Mouse (Mus musculus): ENCODE results near the gene Glt8d1. TPM values are rescaled to one million over a fixed set of nuclear protein-coding genes. Genes with fewer than 3 reads are reported as not detected.

Gene Glt8d1
- polyA plus RNA-seq, 1 experiment, result not detected

DNA sequence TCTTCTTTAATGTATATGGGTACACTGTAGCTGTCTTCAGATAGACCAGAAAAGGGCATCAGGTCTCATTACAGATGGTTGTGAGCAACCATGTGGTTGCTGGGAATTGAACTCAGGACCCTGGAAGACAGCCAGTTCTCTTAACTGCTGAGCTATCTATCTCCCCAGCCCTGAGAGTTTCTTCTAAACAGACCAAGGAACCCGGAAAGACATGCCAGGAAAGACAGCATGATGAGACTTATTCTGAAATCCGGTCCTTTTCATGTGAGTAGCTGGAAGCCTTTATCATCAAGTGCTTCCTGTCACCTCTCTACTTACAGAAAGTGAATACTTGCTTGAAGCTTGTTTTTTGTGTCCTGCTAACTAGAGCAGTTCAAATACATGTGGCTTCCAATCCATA lies 3.3 kb downstream of the Glt8d1 start:
- TF ChIP-seq CTCF (IDR thresholded peaks at IDR 0.05; ENCODE audit: insufficient read depth, low read depth, low read length), result no peak
- TF ChIP-seq POLR2A (IDR thresholded peaks at IDR 0.05; ENCODE audit: insufficient read depth, low read depth, low read length), result no peak
- 83% methylated on average over 2 of the region's 2 CpGs for WGBS
- Histone ChIP-seq H3K4me1 (ENCODE audit: control insufficient read depth, insufficient read depth, low read length) (peaks cover 8% of the 10 kb centered on the region), H3K27ac (ENCODE audit: insufficient read depth, low read depth, low read length) (no peak overlapping the region), H3K4me3 (ENCODE audit: insufficient read depth, low read depth, low read length) (no peak overlapping the region)

DNA sequence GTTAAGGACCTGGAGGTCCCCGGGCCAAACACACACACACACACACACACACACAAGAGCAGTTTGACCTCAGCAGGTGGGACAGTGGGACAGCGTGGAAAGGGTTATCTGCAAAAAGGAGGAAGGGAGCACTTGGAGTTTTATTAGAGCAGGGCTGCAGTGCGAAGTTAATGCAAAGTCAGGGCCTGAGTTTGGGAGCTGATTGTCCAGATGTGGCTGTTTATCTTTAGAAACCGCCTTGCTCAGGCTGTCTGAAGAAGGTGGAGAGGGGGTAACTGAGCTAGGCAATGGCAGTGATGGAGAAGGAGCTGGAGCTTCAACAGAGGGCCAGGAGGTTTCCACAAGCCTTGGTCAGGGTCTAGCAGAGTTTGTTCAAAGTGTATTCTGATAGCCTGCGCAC lies 5.6 kb downstream of the Glt8d1 start:
- no peak for TF ChIP-seq POLR2A (IDR thresholded peaks at IDR 0.05; ENCODE audit: insufficient read depth, low read depth, low read length)
- no peak for TF ChIP-seq CTCF (IDR thresholded peaks at IDR 0.05; ENCODE audit: insufficient read depth, low read depth, low read length)
- Histone ChIP-seq H3K4me3 (ENCODE audit: insufficient read depth, low read depth, low read length) (no peak overlapping the region), H3K27ac (ENCODE audit: insufficient read depth, low read depth, low read length) (no peak overlapping the region), H3K4me1 (ENCODE audit: control insufficient read depth, insufficient read depth, low read length) (peaks cover 8% of the 10 kb centered on the region)
- WGBS, result 85% methylated on average over 5 of the region's 5 CpGs

DNA sequence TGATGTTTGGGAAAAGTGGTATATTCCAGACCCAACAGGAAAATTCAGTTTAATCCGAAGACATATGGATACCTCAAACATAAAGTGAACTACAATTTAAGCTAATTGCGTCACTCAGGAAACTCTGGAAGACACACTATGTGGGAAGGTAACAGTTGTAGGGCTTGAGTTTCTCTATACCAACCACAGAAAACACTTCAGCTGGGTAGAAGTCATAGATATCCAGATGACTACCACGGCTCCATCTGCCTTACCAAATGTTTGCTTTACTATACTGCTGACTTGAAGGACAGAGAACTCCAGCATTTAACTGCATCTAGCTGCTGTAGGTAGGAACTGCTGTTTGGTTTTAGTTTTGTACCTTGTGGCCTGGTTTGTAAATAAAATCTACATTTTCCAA lies 10.4 kb downstream of the Glt8d1 start:
- TF ChIP-seq POLR2A (IDR thresholded peaks at IDR 0.05; ENCODE audit: insufficient read depth, low read depth, low read length) (no peak), CTCF (IDR thresholded peaks at IDR 0.05; ENCODE audit: insufficient read depth, low read depth, low read length) (no peak)
- no peaks in the 10 kb centered on the region for H3K4me1 ChIP-seq (ENCODE audit: control insufficient read depth, insufficient read depth, low read length)
- no peak overlapping the region for H3K4me3 ChIP-seq (ENCODE audit: insufficient read depth, low read depth, low read length)
- H3K27ac ChIP-seq (ENCODE audit: insufficient read depth, low read depth, low read length), result no peak overlapping the region
- 94% methylated on average over 3 of the region's 3 CpGs for WGBS

DNA sequence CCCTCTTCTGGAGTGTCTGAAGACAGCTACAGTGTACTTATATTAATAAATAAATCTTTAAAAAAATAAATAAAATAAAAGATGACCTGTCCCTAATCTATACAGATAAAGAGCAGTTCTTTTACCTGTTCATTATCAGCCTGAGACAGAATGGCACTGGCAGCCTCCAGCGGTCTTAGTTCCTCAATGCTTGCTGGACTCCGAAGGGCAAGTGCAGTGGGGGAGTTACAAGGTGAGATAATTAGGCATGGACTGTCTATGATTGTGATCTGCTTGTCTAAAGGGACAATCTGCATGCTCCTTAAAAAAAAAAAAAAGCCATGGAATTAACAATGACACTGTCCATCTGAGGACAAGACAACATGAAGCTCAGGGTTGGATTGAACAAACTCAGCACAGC lies 12.7 kb downstream of the Glt8d1 start:
- H3K27ac ChIP-seq (ENCODE audit: insufficient read depth, low read depth, low read length), result no peak overlapping the region
- WGBS, result 96% methylated on average over 2 of the region's 2 CpGs
- H3K4me3 ChIP-seq (ENCODE audit: insufficient read depth, low read depth, low read length), result no peak overlapping the region
- no peaks in the 10 kb centered on the region for H3K4me1 ChIP-seq (ENCODE audit: control insufficient read depth, insufficient read depth, low read length)
- no peak for TF ChIP-seq POLR2A (IDR thresholded peaks at IDR 0.05; ENCODE audit: insufficient read depth, low read depth, low read length)
- no peak for TF ChIP-seq CTCF (IDR thresholded peaks at IDR 0.05; ENCODE audit: insufficient read depth, low read depth, low read length)

DNA sequence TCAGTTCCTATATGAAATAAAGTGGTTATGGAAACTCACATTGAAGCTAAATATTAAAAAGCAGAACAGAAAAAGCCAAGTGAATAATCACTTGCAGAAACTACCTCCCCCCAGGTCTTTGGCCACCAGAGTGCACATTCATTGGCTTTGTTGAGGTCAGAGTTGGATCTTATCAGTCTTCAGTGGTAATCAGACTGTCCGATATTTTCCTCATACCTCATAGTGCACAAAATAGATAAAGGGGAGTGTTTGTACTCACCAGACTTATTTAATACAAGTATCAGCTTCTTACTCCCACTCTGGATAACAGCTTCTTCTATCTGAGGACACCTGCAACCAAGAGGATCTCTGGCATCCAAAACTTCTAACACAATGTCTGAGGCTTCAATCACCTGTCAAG lies 14.9 kb downstream of the Glt8d1 start:
- TF ChIP-seq POLR2A (IDR thresholded peaks at IDR 0.05; ENCODE audit: insufficient read depth, low read depth, low read length), result no peak
- no peak for TF ChIP-seq CTCF (IDR thresholded peaks at IDR 0.05; ENCODE audit: insufficient read depth, low read depth, low read length)
- H3K27ac ChIP-seq (ENCODE audit: insufficient read depth, low read depth, low read length), result no peak overlapping the region
- peaks cover 2% of the 10 kb centered on the region; the same call in 1 of the 2 replicates for H3K4me1 ChIP-seq (ENCODE audit: control insufficient read depth, insufficient read depth, low read length)
- 89% methylated on average over 1 of the region's 1 CpGs for WGBS
- H3K4me3 ChIP-seq (ENCODE audit: insufficient read depth, low read depth, low read length), result no peak overlapping the region

DNA sequence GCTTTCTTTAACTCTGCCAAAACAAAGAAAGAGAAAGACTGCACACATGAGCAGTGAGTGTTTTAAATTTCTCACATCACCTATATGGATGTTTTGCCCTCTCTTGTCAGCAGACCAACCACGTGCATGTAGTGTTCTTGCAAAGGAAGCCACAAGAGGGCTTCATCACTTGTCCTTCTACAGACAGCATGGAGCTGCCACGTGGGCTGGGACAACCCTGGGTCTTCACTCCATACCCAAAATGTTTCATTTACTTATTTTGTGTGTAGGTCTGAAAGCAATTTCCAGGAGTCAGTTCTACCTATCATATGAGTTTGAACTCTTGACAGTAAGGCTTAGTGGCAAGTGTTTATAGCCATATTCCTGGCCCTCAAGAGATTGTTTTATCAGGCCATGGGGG lies 16.7 kb downstream of the Glt8d1 start:
- H3K4me1 ChIP-seq (ENCODE audit: control insufficient read depth, insufficient read depth, low read length), result peaks cover 2% of the 10 kb centered on the region; the same call in 1 of the 2 replicates
- TF ChIP-seq POLR2A (IDR thresholded peaks at IDR 0.05; ENCODE audit: insufficient read depth, low read depth, low read length) (no peak), CTCF (IDR thresholded peaks at IDR 0.05; ENCODE audit: insufficient read depth, low read depth, low read length) (no peak)
- no peak overlapping the region for H3K27ac ChIP-seq (ENCODE audit: insufficient read depth, low read depth, low read length)
- H3K4me3 ChIP-seq (ENCODE audit: insufficient read depth, low read depth, low read length), result no peak overlapping the region
- WGBS, result 1% methylated on average over 2 of the region's 2 CpGs

DNA sequence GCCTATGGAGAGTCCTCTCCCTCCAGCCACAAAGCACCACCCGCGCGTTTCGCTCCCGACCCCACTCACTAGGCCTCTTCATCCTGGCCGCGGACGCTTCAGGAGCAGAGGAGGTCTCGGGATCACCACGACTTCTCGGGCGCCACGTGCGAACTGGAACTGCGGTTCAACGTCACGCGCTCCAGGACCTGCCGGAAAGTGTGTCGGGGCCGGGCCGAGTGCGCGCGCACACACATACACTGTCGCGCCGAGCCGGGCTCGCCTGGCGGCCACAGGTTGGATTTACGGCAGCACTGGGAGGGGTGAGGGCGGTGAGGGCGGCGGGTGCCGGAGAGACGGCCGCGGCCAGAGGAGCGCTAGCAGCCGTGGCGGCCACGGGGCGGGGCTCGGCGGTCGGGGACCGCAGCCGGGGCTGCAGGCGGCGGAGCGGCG lies 17.7 kb downstream of the Glt8d1 start, which contains the start of the genes Pbrm1 and Gnl3:
Pbrm1 (plus strand) TSS at position 279 of the 432 bp plus-strand sequence.
Gnl3 (minus strand) TSS at position 293 of the 432 bp plus-strand sequence.
- WGBS, result under 1% methylated on average over 53 of the region's 53 CpGs
- TF ChIP-seq POLR2A (IDR thresholded peaks at IDR 0.05; ENCODE audit: insufficient read depth, low read depth, low read length), result peak; percentile 75
- no peak for TF ChIP-seq CTCF (IDR thresholded peaks at IDR 0.05; ENCODE audit: insufficient read depth, low read depth, low read length)
- H3K27ac ChIP-seq (ENCODE audit: insufficient read depth, low read depth, low read length), result no peak within 1 kb of the TSS; the same call in 1 of the 2 replicates

DNA sequence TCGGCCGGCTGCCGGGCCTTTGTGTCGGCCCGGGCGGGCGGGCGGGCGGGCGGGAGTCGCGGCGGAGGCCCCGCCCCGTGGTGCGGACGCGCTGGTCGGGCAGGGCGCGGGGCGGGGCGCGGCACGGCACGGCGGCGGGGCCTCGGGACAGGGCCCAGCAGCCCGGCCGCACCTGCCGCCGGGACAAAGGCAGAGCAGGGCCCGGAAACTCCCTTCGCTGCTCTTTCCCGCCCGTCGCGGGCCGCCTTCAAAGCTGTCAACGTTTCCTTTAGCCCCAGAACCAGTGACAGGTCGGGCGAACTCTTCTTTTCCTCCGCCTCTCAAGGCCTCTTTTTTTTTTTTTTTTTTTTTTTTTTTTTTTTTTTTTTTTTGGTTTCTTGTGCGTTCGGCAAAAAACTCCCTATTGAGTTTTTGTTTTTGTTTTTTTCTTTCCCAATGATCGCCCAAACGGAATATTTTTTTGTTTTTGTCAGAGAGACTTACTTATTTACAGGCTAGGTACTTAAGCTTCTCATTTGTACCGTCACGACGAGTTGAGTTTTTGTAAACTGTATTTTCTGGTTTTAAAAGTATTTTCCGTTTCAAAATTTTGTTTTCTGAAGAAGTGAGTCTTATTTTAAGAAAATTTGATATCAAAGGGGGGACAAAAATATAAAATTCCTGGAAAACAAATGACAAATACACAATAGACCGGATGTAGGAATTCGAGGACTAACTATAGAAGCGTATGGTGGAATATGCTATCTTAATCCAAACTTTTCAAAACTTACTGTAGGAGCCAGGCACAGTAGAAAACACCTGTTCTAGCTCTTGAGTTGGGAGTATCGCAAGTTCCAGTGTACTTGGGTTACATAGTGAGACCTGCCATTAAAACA lies 18.4 kb downstream of the Glt8d1 start:
- Histone ChIP-seq H3K27ac (ENCODE audit: insufficient read depth, low read depth, low read length) (no peak overlapping the region; the same call in 1 of the 2 replicates), H3K4me3 (ENCODE audit: insufficient read depth, low read depth, low read length) (peak overlapping the region; percentile 94), H3K4me1 (ENCODE audit: control insufficient read depth, insufficient read depth, low read length) (peaks cover 2% of the 10 kb centered on the region; the same call in 1 of the 2 replicates)
- TF ChIP-seq POLR2A (IDR thresholded peaks at IDR 0.05; ENCODE audit: insufficient read depth, low read depth, low read length) (peak; percentile 11; the same call in 1 of the 2 replicates), CTCF (IDR thresholded peaks at IDR 0.05; ENCODE audit: insufficient read depth, low read depth, low read length) (no peak)
- WGBS, result 7% methylated on average over 56 of the region's 56 CpGs

More for the DNA sequence above, 17.7 kb downstream of the Glt8d1 start, which contains the start of the genes Pbrm1 and Gnl3:
- H3K4me3 ChIP-seq (ENCODE audit: insufficient read depth, low read depth, low read length), result peak within 1 kb of the TSS; percentile 94
- H3K4me1 ChIP-seq (ENCODE audit: control insufficient read depth, insufficient read depth, low read length), result peaks cover 2% of the 10 kb centered on the region; the same call in 1 of the 2 replicates

DNA sequence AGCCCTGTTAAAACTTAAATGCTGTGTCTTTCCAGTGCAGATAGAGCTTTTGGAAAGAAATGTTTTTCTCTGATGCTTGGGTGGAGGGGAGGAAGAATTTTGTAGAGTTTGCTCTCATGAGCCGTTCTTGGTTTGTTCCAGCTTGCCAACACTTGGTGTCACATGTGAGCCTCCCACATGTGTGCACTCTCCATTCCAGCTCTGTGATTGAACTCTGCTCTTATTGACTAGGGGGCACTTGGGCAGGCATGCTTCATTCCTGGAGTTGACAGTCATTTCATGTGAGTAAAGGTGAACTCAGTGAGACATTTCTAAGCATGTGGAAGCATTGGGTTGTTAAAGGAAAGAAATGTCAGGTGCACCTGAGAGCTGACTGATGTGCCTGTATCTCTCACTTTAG lies 21.4 kb downstream of the Glt8d1 start:
- TF ChIP-seq POLR2A (IDR thresholded peaks at IDR 0.05; ENCODE audit: insufficient read depth, low read depth, low read length), result no peak
- no peak for TF ChIP-seq CTCF (IDR thresholded peaks at IDR 0.05; ENCODE audit: insufficient read depth, low read depth, low read length)
- 5% methylated on average over 1 of the region's 1 CpGs for WGBS
- H3K4me1 ChIP-seq (ENCODE audit: control insufficient read depth, insufficient read depth, low read length), result peaks cover 2% of the 10 kb centered on the region; the same call in 1 of the 2 replicates
- no peak overlapping the region for H3K27ac ChIP-seq (ENCODE audit: insufficient read depth, low read depth, low read length)
- no peak overlapping the region for H3K4me3 ChIP-seq (ENCODE audit: insufficient read depth, low read depth, low read length)

Measured in olfactory bulb, adult 2 months (tissue).